Mouse (Mus musculus) megakaryocyte, embryonic 14.5 days (primary cell): ENCODE results near the gene Col23a1. TPM values are rescaled to one million over a fixed set of nuclear protein-coding genes. Genes with fewer than 3 reads are reported as not detected.

Experiments
- H3K27me3 ChIP-seq: replicated peaks from 2 replicates; pipeline ENCODE3; 2012; ENCODE audit warnings: inconsistent platforms
- H3K36me3 ChIP-seq: replicated peaks from 2 replicates; pipeline ENCODE3; 2012; ENCODE audit warnings: low read length, inconsistent platforms, mixed read lengths
- H3K4me1 ChIP-seq: 2 replicates; pipeline ENCODE4 v1.6.1; 2012; ENCODE audit warnings: inconsistent platforms
- H3K4me3 ChIP-seq: replicated peaks from 2 replicates; pipeline ENCODE3; 2012; ENCODE audit warnings: moderate library complexity, mild to moderate bottlenecking, inconsistent platforms
- H3K9me3 ChIP-seq: 2 replicates; pipeline ENCODE4 v1.6.1; 2012; ENCODE audit warnings: inconsistent platforms
- FLI1 ChIP-seq: IDR thresholded peaks from 2 replicates; pipeline ENCODE4 v1.6.1; 2012; ENCODE audit warnings: low read length, inconsistent platforms, mixed read lengths
- GATA1 ChIP-seq: IDR thresholded peaks from 3 replicates; pipeline ENCODE4 v1.6.1; 2012; ENCODE audit warnings: mixed read lengths, low read length, inconsistent platforms, borderline replicate concordance
- polyA plus RNA-seq: library from polyadenylated mRNA; stranded (reverse); fragments of >175 nt; gene quantifications from 2 replicates; pipeline ENCODE4 v1.2.3, GENCODE M21; 2012; ENCODE audit warnings: low replicate concordance; ENCODE audit not compliant: insufficient read depth

Col23a1 gene
- polyA plus RNA-seq, 1 experiment, result 0.21 TPM

DNA sequence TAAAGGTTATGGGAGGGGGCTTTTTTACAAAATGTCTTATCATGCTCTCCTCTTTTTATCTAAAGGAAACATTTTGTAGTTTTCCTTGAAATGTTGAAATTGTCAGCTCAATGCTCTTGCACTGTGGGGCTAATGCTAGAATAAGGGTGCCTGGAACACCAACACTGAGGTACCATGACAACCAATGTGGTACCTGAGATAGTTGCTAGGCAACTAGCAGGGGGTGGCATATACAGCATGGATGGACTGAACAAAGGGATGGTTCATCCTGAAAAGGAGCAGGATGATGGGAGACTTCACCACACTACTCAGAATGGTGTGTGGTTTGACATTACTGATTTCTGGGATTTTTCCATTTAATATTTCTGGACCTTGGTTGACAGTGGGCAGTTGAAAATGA lies 30.9 kb downstream of the Col23a1 start:
- Histone ChIP-seq H3K9me3 (peaks cover 10% of the 10 kb centered on the region; the same call in 1 of the 2 replicates), H3K4me3 (no peak overlapping the region), H3K4me1 (no peaks in the 10 kb centered on the region), H3K27me3 (no peaks in the 10 kb centered on the region), H3K36me3 (no peaks in the 10 kb centered on the region)
- TF ChIP-seq GATA1 (no peak), FLI1 (no peak)

DNA sequence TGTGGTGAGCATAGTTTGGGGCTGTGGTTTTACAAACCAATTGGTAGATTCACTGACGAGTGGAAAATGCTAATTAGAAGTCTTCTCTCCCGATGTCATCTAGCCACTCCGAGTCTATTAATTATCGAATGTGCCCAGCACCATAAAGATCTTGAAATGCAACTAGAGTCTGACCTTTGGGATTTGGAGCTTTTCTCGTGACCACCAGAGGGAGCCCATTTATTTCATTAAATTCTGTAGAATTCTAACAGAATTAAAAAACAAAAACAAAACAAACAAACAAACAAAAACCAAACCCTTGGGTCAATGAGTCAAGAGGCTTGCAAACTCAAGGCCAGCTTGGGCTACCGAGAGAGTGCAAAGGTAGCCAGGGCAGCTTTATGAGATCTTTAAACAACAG lies 37.2 kb downstream of the Col23a1 start:
- TF ChIP-seq GATA1, result no peak
- TF ChIP-seq FLI1, result no peak
- H3K4me3 ChIP-seq, result no peak overlapping the region
- peaks cover 2% of the 10 kb centered on the region for H3K27me3 ChIP-seq
- 0 out of 2 replicates have a peak, but pooled peaks cover 2% of the 10 kb centered on the region for H3K9me3 ChIP-seq
- no peaks in the 10 kb centered on the region for H3K4me1 ChIP-seq
- H3K36me3 ChIP-seq, result no peaks in the 10 kb centered on the region

DNA sequence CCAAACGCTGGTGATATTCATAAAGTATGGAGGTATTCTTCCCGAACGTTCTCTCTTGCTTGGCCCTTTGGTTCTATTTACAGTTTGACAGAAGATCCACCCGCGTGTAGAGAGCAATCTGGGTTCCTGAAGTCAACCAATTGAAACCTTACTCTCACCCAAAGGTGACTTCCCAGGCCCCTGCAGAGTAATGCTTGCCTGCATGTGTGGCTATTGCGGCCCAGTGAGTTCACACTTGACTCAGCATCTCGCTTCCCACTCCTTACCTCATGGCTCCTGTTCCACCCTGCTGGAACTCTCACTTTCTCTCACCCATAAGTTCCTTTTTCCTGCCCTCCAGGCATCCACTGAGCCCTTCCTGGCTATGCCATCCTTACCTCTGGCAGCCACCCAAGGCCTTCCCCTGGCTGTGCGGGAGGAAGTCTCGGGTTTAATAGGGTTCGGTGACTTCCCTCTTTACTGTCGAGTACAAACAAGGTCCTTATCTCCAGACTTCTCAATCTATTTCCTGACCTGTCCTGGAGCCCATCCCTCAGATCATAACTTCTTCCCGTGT lies 38.7 kb downstream of the Col23a1 start:
- H3K27me3 ChIP-seq, result peaks cover 2% of the 10 kb centered on the region
- no peaks in the 10 kb centered on the region for H3K4me1 ChIP-seq
- no peak overlapping the region for H3K4me3 ChIP-seq
- no peaks in the 10 kb centered on the region for H3K36me3 ChIP-seq
- no peak for TF ChIP-seq FLI1
- TF ChIP-seq GATA1, result no peak
- peaks cover 7% of the 10 kb centered on the region for H3K9me3 ChIP-seq

DNA sequence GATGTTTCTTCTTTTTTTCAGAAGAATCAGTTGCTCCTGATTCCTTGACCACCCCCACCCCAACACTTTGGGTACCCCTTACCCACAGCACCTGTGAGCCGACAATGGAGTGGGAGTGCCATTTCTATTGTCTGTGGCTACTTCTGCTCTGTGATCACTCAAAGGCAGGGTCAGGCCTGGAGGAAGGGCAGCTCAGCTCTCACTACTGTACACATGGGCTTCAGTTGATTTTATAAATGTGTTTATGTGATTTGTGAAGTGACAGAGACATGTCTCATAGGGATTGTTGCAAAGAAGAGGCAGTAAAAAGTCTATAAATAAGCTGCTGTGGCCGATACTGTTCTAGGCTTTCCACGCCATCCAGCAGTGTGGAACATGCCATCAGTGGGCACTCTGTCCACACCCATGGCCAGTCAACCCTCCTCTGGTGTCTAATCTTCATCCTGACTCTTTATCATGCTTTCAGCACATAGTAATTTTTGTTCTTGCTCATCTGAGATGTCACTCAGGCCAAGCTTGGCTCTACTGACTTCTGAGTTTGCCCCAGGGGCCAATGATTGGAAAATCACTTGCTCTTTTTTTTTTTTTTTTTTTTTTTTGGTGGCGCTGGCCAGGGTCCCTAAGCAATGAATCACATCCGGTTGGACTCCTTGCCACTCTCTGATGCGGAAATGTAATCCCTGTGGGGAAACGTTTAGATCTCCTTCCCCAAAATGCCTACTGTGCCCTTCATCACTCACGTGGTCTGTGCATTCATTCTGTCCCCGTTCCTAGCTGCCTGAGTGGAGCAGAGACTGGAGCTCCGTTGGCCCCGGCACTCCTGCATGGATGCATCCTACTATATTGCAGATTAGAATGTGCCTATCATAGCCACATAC lies 40.4 kb downstream of the Col23a1 start:
- no peak overlapping the region for H3K4me3 ChIP-seq
- TF ChIP-seq GATA1 (no peak), FLI1 (no peak)
- H3K27me3 ChIP-seq, result peaks cover 2% of the 10 kb centered on the region
- H3K36me3 ChIP-seq, result no peaks in the 10 kb centered on the region
- H3K4me1 ChIP-seq, result no peaks in the 10 kb centered on the region
- H3K9me3 ChIP-seq, result peaks cover 10% of the 10 kb centered on the region

DNA sequence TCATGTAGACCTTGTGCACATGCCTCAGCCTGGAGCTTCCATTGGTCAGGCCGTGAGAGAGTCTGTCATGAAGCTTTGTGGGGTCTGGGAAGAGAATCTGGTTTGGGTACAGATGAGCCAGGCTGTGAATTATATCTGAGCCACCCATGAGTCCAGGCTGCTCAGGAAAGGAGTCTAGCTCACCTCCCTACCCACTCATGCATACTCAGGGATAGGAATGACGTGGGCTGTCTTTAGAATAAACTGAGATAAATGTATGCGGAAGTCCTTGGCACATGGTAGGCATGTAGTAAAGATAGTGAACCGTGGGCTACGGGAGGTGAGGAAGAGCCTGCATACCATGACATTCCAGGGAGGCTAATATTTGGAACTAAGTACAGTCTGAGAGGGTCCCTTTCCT lies 44.3 kb downstream of the Col23a1 start:
- TF ChIP-seq GATA1 (no peak), FLI1 (no peak)
- Histone ChIP-seq H3K27me3 (no peaks in the 10 kb centered on the region), H3K36me3 (no peaks in the 10 kb centered on the region), H3K9me3 (peaks cover 10% of the 10 kb centered on the region), H3K4me3 (no peak overlapping the region), H3K4me1 (no peaks in the 10 kb centered on the region)

DNA sequence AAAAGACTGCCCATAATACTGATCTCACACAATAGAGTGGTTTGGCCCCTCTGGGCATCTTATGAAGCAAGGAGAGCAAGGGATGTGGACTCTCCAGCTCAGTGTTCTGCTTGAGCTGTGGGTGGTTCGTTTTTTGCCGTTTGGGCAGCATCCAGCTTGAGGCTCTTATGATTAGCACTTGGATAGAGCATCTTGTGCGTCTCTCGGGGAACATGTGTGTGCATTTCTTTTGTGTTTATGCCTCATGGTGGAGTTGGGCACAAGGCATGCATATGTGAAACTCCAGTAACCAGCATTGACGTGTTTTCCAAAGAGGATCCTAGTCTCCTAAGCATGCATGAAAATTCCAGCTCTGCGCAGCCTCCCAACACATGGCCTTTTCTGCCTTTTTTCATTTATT lies 47.9 kb downstream of the Col23a1 start:
- H3K36me3 ChIP-seq, result no peaks in the 10 kb centered on the region
- H3K4me3 ChIP-seq, result no peak overlapping the region
- H3K27me3 ChIP-seq, result no peaks in the 10 kb centered on the region
- H3K9me3 ChIP-seq, result peaks cover 8% of the 10 kb centered on the region
- no peaks in the 10 kb centered on the region for H3K4me1 ChIP-seq
- TF ChIP-seq FLI1 (no peak), GATA1 (no peak)

DNA sequence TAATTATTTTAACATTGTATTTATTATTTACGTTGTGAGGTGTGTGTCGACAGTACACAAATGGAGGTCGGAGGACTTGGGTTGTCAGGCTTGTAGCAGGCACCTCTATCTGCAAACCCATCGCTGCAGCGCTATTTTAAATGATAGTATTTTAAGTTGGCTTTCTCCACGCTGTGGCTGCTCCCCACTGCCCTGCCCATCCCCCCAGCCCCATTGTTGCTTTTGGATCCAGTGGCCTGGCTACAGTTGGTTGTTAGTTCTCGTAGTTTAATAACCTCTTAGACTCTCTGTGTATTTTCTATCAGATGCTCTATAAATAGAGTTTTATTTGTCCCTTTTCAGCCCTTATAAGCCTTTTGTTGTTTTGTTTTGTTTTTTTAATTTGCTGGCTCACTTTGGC lies 48.7 kb downstream of the Col23a1 start:
- no peak overlapping the region for H3K4me3 ChIP-seq
- TF ChIP-seq GATA1, result no peak
- no peak for TF ChIP-seq FLI1
- H3K27me3 ChIP-seq, result peaks cover under 1% of the 10 kb centered on the region
- peaks cover 7% of the 10 kb centered on the region for H3K9me3 ChIP-seq
- H3K4me1 ChIP-seq, result no peaks in the 10 kb centered on the region
- H3K36me3 ChIP-seq, result no peaks in the 10 kb centered on the region

DNA sequence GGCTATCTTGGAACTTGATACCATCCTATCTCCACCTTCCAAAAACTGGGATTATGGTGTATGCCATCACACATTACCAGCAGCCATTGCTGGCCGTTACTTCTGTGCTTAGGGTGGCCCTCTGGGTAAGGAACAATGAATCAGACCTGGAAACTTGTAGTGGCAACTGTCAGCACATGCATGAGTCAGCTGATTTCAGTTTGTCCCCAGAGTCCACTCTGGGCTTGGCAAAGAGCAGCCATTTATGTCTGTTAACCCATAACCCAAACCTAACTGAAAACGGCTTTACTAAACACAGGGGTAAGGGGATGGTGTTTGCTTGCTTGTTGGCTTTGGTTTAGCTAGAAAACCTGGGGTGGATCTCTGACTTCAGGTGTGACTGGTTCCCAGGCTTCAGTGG lies 51.4 kb downstream of the Col23a1 start:
- no peaks in the 10 kb centered on the region for H3K36me3 ChIP-seq
- H3K4me3 ChIP-seq, result no peak overlapping the region
- H3K9me3 ChIP-seq, result peaks cover 4% of the 10 kb centered on the region; the same call in 1 of the 2 replicates
- TF ChIP-seq FLI1 (no peak), GATA1 (no peak)
- H3K4me1 ChIP-seq, result no peaks in the 10 kb centered on the region
- peaks cover 5% of the 10 kb centered on the region for H3K27me3 ChIP-seq

DNA sequence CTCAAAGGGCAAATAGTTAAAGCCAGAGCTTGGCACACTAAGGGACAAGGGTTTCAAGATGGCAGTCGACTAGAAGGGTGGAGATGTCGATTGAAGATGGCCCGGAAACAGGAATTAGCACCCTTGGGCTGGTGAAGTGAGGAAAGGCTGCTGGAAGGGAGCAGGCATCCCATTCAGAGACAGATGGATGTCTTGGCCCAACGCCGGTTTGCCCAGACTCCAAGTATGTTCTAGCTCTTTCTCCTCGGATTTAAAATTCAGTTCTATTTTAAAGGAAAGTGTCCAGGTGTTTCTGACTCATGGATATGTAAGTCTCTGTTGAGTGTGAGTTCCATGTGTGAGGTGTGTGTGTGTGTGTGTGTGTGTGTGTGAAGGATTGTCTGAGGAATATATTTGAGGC lies 53.1 kb downstream of the Col23a1 start:
- Histone ChIP-seq H3K36me3 (no peaks in the 10 kb centered on the region), H3K4me3 (no peak overlapping the region), H3K27me3 (peaks cover 5% of the 10 kb centered on the region), H3K4me1 (no peaks in the 10 kb centered on the region), H3K9me3 (peaks cover 4% of the 10 kb centered on the region; the same call in 1 of the 2 replicates)
- TF ChIP-seq GATA1 (no peak), FLI1 (no peak)

DNA sequence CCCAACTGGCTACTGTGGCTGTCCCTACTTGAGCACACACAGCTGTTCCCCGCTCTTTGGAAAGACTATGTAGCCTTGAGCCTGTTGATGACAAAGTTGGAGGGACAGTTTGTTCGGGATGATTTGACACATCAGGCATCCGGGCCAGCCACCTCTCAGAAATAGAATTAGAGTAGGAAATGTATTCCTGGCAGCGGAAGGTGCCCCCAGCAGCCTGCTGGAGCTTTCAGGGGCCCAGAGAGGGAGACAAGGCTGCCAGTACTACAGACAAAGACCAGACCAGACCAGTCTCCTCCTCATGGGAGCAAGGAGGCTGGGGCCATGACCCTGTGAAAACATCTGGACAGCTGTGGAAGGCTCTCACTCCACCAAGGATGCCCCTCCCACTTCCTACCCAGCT lies 53.6 kb downstream of the Col23a1 start:
- peaks cover 5% of the 10 kb centered on the region for H3K27me3 ChIP-seq
- H3K4me3 ChIP-seq, result no peak overlapping the region
- TF ChIP-seq FLI1 (no peak), GATA1 (no peak)
- H3K9me3 ChIP-seq, result peaks cover 4% of the 10 kb centered on the region; the same call in 1 of the 2 replicates
- no peaks in the 10 kb centered on the region for H3K4me1 ChIP-seq
- H3K36me3 ChIP-seq, result no peaks in the 10 kb centered on the region
